Mouse (Mus musculus): ENCODE results near the gene C1ql4.

GRCm38 (mm10) chr15:99071988-99072387, 15.6 kb downstream of the C1ql4 start:
- TF ChIP-seq CTCF (IDR thresholded peaks at IDR 0.05; ENCODE audit: extremely low read depth, insufficient read length, insufficient replicate concordance, low read depth, low read length) (no peak), POLR2A (IDR thresholded peaks at IDR 0.05; ENCODE audit: low read depth, low read length) (no peak)

Measured in small intestine, adult 2 months (tissue).